Mouse (Mus musculus): Measurements from ENCODE around the gene Erc2. TPM values are rescaled to one million over a fixed set of nuclear protein-coding genes. Genes with fewer than 3 reads are reported as not detected.
A peak's percentile ranks its signal among the peaks of the same experiment; 100 is the strongest.

Erc2 gene
- polyA plus RNA-seq, 1 experiment: 0.53 TPM

GRCm38 (mm10) chr14:27805064-27805463, 182.8 kb downstream of the Erc2 start:
- TF ChIP-seq MAX (IDR thresholded peaks at IDR 0.05; ENCODE audit: low read depth): no peak
- TF ChIP-seq TCF3 (IDR thresholded peaks at IDR 0.05; ENCODE audit: insufficient read length, low read depth): no peak
- no peak for TF ChIP-seq MYOD1 (IDR thresholded peaks at IDR 0.05; ENCODE audit: control insufficient read depth in 1 of 3, insufficient read length in 2 of 3, low read depth in 2 of 3)
- TF ChIP-seq TCF12 (IDR thresholded peaks at IDR 0.05; ENCODE audit: insufficient read depth, poor library complexity, severe bottlenecking): no peak
- Histone ChIP-seq H3K4me2 (ENCODE audit: low read depth) (no peak overlapping the region), H3K4me3 (no peak overlapping the region), H3ac (ENCODE audit: control insufficient read depth, insufficient read length) (no peak overlapping the region), H3K27me3 (ENCODE audit: control insufficient read depth, insufficient read depth, insufficient read length) (no peaks in the 10 kb centered on the region), H3K79me2 (ENCODE audit: control insufficient read depth, insufficient read depth) (no peaks in the 10 kb centered on the region), H3K36me3 (ENCODE audit: control insufficient read depth, insufficient read depth) (no peaks in the 10 kb centered on the region)

- no peaks in the 10 kb centered on the region for H3K36me3 ChIP-seq (ENCODE audit: control insufficient read depth, insufficient read depth)
- no peaks in the 10 kb centered on the region for H3K27me3 ChIP-seq (ENCODE audit: control insufficient read depth, insufficient read depth, insufficient read length)
- TF ChIP-seq POLR2A (IDR thresholded peaks at IDR 0.05; ENCODE audit: insufficient read length, low read depth): no peak
- no peak for TF ChIP-seq E2F4 (IDR thresholded peaks at IDR 0.05; ENCODE audit: insufficient read depth)
- TF ChIP-seq REST (IDR thresholded peaks at IDR 0.05; ENCODE audit: insufficient read depth, insufficient read length): no peak
- no peak for TF ChIP-seq USF1 (IDR thresholded peaks at IDR 0.05; ENCODE audit: low read depth)
- TF ChIP-seq CEBPB (IDR thresholded peaks at IDR 0.05; ENCODE audit: insufficient read depth, poor library complexity, severe bottlenecking): no peak
- no peak for TF ChIP-seq MYOD1 (IDR thresholded peaks at IDR 0.05; ENCODE audit: control insufficient read depth in 1 of 3, insufficient read length in 2 of 3, low read depth in 2 of 3)
- TF ChIP-seq MYOG (IDR thresholded peaks at IDR 0.05; ENCODE audit: control insufficient read depth in 1 of 3, insufficient read depth in 1 of 3, insufficient read length in 2 of 3, low read depth in 2 of 3): no peak
- no peak for TF ChIP-seq POLR2AphosphoS2 (IDR thresholded peaks at IDR 0.05; ENCODE audit: insufficient read length, low read depth)
- no peak for TF ChIP-seq SRF (IDR thresholded peaks at IDR 0.05; ENCODE audit: control insufficient read depth, insufficient read length, low read depth)
- no peak for TF ChIP-seq TCF3 (IDR thresholded peaks at IDR 0.05; ENCODE audit: insufficient read length, low read depth)
- no peak for TF ChIP-seq MAX (IDR thresholded peaks at IDR 0.05; ENCODE audit: low read depth)
- TF ChIP-seq TCF12 (IDR thresholded peaks at IDR 0.05; ENCODE audit: insufficient read depth, poor library complexity, severe bottlenecking): no peak
- H3K79me2 ChIP-seq (ENCODE audit: control insufficient read depth, insufficient read depth): no peaks in the 10 kb centered on the region
- H3K4me3 ChIP-seq: no peak overlapping the region
- no peak overlapping the region for H3ac ChIP-seq (ENCODE audit: control insufficient read depth, insufficient read length)
- H3K4me2 ChIP-seq (ENCODE audit: low read depth): peak overlapping the region; percentile 36
Measured at GRCm38 (mm10) chr14:27808080-27808479, 185.9 kb downstream of the Erc2 start.

- peak overlapping the region; percentile 36 for H3K4me2 ChIP-seq (ENCODE audit: low read depth)
- no peaks in the 10 kb centered on the region for H3K27me3 ChIP-seq (ENCODE audit: control insufficient read depth, insufficient read depth, insufficient read length)
- no peak overlapping the region for H3ac ChIP-seq (ENCODE audit: control insufficient read depth, insufficient read length)
- H3K4me3 ChIP-seq: no peak overlapping the region
- no peaks in the 10 kb centered on the region for H3K79me2 ChIP-seq (ENCODE audit: control insufficient read depth, insufficient read depth)
- no peak for TF ChIP-seq SRF (IDR thresholded peaks at IDR 0.05; ENCODE audit: control insufficient read depth, insufficient read length, low read depth)
- TF ChIP-seq REST (IDR thresholded peaks at IDR 0.05; ENCODE audit: insufficient read depth, insufficient read length): no peak
- no peak for TF ChIP-seq MYOD1 (IDR thresholded peaks at IDR 0.05; ENCODE audit: control insufficient read depth in 1 of 3, insufficient read length in 2 of 3, low read depth in 2 of 3)
- TF ChIP-seq TCF12 (IDR thresholded peaks at IDR 0.05; ENCODE audit: insufficient read depth, poor library complexity, severe bottlenecking): no peak
- no peak for TF ChIP-seq MYOG (IDR thresholded peaks at IDR 0.05; ENCODE audit: control insufficient read depth in 1 of 3, insufficient read depth in 1 of 3, insufficient read length in 2 of 3, low read depth in 2 of 3)
- no peak for TF ChIP-seq POLR2AphosphoS2 (IDR thresholded peaks at IDR 0.05; ENCODE audit: insufficient read length, low read depth)
- TF ChIP-seq USF1 (IDR thresholded peaks at IDR 0.05; ENCODE audit: low read depth): no peak
- TF ChIP-seq E2F4 (IDR thresholded peaks at IDR 0.05; ENCODE audit: insufficient read depth): no peak
- TF ChIP-seq TCF3 (IDR thresholded peaks at IDR 0.05; ENCODE audit: insufficient read length, low read depth): no peak
- TF ChIP-seq MAX (IDR thresholded peaks at IDR 0.05; ENCODE audit: low read depth): no peak
- TF ChIP-seq POLR2A (IDR thresholded peaks at IDR 0.05; ENCODE audit: insufficient read length, low read depth): no peak
- TF ChIP-seq CEBPB (IDR thresholded peaks at IDR 0.05; ENCODE audit: insufficient read depth, poor library complexity, severe bottlenecking): no peak
- no peaks in the 10 kb centered on the region for H3K36me3 ChIP-seq (ENCODE audit: control insufficient read depth, insufficient read depth)
Measured at GRCm38 (mm10) chr14:27808523-27809114, 186.4 kb downstream of the Erc2 start.

- Histone ChIP-seq H3K27me3 (ENCODE audit: control insufficient read depth, insufficient read depth, insufficient read length) (no peaks in the 10 kb centered on the region), H3K36me3 (ENCODE audit: control insufficient read depth, insufficient read depth) (no peaks in the 10 kb centered on the region), H3K4me2 (ENCODE audit: low read depth) (no peak overlapping the region), H3K4me3 (no peak overlapping the region), H3ac (ENCODE audit: control insufficient read depth, insufficient read length) (no peak overlapping the region), H3K79me2 (ENCODE audit: control insufficient read depth, insufficient read depth) (no peaks in the 10 kb centered on the region)
- TF ChIP-seq POLR2AphosphoS2 (IDR thresholded peaks at IDR 0.05; ENCODE audit: insufficient read length, low read depth): no peak
- TF ChIP-seq MYOG (IDR thresholded peaks at IDR 0.05; ENCODE audit: control insufficient read depth in 1 of 3, insufficient read depth in 1 of 3, insufficient read length in 2 of 3, low read depth in 2 of 3): no peak
- TF ChIP-seq CEBPB (IDR thresholded peaks at IDR 0.05; ENCODE audit: insufficient read depth, poor library complexity, severe bottlenecking): no peak
- no peak for TF ChIP-seq TCF3 (IDR thresholded peaks at IDR 0.05; ENCODE audit: insufficient read length, low read depth)
- no peak for TF ChIP-seq E2F4 (IDR thresholded peaks at IDR 0.05; ENCODE audit: insufficient read depth)
- no peak for TF ChIP-seq MAX (IDR thresholded peaks at IDR 0.05; ENCODE audit: low read depth)
- TF ChIP-seq SRF (IDR thresholded peaks at IDR 0.05; ENCODE audit: control insufficient read depth, insufficient read length, low read depth): no peak
- TF ChIP-seq MYOD1 (IDR thresholded peaks at IDR 0.05; ENCODE audit: control insufficient read depth in 1 of 3, insufficient read length in 2 of 3, low read depth in 2 of 3): no peak
- no peak for TF ChIP-seq POLR2A (IDR thresholded peaks at IDR 0.05; ENCODE audit: insufficient read length, low read depth)
Measured at GRCm38 (mm10) chr14:27810790-27811189, 188.6 kb downstream of the Erc2 start.

- H3K27me3 ChIP-seq (ENCODE audit: control insufficient read depth, insufficient read depth, insufficient read length): no peaks in the 10 kb centered on the region
- H3K79me2 ChIP-seq (ENCODE audit: control insufficient read depth, insufficient read depth): no peaks in the 10 kb centered on the region
- H3K36me3 ChIP-seq (ENCODE audit: control insufficient read depth, insufficient read depth): no peaks in the 10 kb centered on the region
- no peak overlapping the region for H3K4me2 ChIP-seq (ENCODE audit: low read depth)
- no peak overlapping the region for H3K4me3 ChIP-seq
- H3ac ChIP-seq (ENCODE audit: control insufficient read depth, insufficient read length): no peak overlapping the region
- TF ChIP-seq USF1 (IDR thresholded peaks at IDR 0.05; ENCODE audit: low read depth): no peak
Measured at GRCm38 (mm10) chr14:27811649-27812048, 189.4 kb downstream of the Erc2 start.
